Mouse (Mus musculus) kidney, postnatal 10 days (tissue): ENCODE measurements around the gene Cdkn2aip.
A peak's percentile ranks its signal among the peaks of the same experiment; 100 is the strongest.

Experiments used
- DNase-seq: peaks from one replicate; pipeline ENCODE4 v3.0.0; 2021; ENCODE audit warnings: mixed read lengths

The Cdkn2aip gene

DNA sequence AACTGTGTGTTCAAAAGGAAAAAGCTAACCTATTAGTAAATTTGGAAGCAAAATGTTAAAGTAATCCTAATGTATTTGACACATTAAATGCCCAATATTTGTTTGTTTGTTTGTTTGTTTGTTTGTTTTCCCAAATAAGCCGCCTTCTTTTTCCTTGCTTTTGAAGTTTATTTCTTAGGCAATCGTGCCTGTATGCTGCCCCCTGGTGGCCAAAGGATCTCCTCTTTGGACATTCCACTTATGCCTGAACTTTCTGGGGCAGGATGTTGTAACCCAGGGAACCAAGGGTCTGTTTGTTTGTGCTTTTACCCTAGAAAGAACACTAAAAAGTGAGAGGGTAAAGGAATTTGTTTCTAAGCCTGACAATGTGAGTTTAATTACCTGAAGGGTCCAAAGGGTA is 20.6 kb downstream of the Cdkn2aip start:
- peak; percentile 95 for DNase-seq

DNA sequence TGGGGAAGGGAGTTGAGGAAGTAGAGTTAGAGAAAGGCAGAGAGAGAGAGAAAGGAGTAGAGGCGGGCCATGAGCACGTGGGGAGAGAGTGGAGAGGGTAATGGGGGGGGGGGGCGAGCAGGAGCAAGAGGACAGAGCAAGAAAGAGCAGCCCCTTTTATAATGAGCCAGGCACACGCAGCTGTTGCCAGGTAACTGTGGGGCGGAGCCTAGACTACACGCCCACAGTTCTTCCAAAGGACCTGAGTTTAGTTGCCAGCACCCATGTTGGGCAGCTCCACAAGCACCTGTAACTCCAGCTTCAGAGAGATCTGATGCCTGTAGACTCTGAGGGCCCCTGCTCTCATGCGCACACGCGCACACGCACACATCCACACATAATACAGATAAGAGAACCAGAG is 21.9 kb downstream of the Cdkn2aip start:
- DNase-seq, result no peak

GRCm38 (mm10) chr8:47691303-47691702 is 22.4 kb downstream of the Cdkn2aip start:
- DNase-seq, result no peak

GRCm38 (mm10) chr8:47690674-47691078 is 23.1 kb downstream of the Cdkn2aip start:
- DNase-seq, result peak; percentile 49

GRCm38 (mm10) chr8:47689704-47690326 is 23.9 kb downstream of the Cdkn2aip start:
- DNase-seq, result peak; percentile 35

GRCm38 (mm10) chr8:47684441-47684840 is 29.3 kb downstream of the Cdkn2aip start:
- no peak for DNase-seq

DNA sequence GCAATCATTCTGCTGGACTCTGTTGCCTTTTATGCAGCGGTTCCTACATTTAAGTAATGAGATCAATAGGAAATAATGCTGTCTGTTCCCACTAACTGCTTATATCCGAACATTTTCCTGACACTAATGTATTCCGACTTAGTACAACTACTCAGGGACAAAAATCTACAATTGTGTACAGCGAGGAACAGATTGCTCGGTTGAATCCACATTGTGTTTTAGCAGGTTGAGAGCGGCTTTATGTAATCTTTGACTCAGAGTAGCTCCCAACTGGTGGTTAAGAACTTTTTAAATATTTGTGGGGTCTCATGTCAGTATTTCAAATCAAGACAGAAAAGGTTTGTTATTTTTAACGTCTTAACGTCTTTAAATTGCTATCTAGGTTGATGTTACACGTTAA is 29.7 kb downstream of the Cdkn2aip start:
- DNase-seq, result no peak

- no peak for DNase-seq
Measured at GRCm38 (mm10) chr8:47680306-47680705, 33.4 kb downstream of the Cdkn2aip start.

DNA sequence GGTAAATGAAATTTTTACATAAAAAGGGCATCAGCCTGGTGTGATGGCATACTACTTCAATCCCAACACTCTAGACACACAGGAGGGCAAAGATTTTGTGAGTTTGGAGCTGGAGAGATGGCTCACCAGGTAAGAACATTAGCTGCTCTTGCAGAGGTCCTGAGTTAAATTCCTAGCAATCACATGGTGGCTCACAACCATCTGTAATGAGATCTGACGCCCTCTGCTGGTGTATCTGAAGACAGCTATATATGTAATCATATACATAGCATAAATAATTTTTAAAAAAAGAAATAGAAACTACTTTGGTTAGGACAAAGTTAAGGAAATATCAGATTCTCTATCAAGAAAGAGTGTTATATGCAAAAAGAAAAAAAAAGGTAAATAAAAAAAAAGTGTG is 34.1 kb downstream of the Cdkn2aip start:
- no peak for DNase-seq

GRCm38 (mm10) chr8:47676631-47677030 is 37.1 kb downstream of the Cdkn2aip start:
- DNase-seq, result no peak

DNA sequence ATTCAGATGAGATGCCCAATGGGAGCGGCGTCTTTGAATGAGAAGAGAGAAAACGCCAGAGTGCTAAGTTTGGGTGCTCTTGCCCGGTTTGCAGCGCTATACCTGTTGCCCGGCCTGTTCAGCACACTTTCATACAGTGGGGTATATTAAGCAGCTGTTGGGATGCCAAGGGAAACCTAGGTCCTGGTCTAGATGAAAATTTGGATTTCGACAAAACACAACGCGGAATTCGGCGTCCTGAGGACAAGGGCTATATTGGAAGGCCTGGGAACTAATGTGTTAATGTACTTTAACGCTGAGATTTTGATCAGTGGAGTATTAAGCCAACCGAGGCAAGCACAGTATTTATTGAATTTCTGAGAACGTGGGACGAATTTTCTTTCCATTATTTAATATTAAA is 37.5 kb downstream of the Cdkn2aip start:
- DNase-seq, result no peak

- DNase-seq, result no peak
Measured at GRCm38 (mm10) chr8:47675786-47676185, 37.9 kb downstream of the Cdkn2aip start.

DNA sequence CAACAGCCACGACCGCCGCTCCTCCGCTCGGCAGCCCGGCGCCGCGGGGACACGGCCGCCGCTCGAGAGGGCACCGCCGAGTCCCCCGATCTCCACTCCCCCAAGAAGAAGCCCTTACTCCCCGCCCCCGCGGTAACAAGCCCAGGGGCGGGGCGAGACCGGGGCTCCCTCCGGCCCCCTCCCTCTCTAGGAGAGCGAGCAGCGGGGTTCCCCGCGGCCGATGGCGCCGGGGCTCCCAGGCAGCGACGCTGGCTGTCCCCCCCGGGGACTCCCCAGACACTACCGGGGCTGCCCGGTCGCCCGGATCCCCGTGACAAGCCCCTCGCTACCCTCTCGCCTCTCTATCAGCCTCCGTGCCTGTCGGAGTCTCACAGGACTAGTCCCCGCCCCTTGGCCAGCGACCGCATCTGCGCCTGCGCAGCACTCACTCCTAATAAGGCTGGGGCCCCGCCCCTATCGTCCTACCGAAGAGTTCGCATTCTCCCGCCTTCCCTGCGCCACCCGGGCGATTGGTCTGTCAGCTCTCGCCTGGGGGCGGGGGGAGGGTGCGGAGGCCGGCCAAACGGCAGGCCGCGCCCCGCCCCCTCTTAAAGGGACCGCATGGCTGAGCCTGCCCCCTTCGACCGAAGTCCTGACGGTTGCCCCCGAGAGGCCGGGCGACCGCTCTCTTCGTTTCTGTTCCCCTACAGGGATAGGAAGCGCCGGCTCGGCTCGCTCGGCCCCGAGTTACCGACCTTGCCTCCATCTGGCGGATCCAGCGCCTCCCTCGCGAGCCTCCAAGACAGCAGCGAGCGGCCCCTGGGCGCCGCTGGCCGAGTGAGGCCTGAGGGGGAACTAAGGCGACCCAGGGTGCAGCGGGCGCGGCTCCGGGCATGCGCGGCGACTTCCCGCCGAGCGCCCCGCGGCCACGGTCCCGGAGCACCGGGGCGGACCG is 38.7 kb downstream of the Cdkn2aip start, which contains the start of gene Ing2:
Gene Ing2, minus strand, starts transcription at position 780 of the 934 bp plus-strand sequence.
- DNase-seq, result peak; percentile 100

- DNase-seq, result no peak
Measured at GRCm38 (mm10) chr8:47674140-47674776, 39.5 kb downstream of the Cdkn2aip start.

GRCm38 (mm10) chr8:47673317-47674139 is 40.2 kb downstream of the Cdkn2aip start:
- peak; percentile 96 for DNase-seq

DNA sequence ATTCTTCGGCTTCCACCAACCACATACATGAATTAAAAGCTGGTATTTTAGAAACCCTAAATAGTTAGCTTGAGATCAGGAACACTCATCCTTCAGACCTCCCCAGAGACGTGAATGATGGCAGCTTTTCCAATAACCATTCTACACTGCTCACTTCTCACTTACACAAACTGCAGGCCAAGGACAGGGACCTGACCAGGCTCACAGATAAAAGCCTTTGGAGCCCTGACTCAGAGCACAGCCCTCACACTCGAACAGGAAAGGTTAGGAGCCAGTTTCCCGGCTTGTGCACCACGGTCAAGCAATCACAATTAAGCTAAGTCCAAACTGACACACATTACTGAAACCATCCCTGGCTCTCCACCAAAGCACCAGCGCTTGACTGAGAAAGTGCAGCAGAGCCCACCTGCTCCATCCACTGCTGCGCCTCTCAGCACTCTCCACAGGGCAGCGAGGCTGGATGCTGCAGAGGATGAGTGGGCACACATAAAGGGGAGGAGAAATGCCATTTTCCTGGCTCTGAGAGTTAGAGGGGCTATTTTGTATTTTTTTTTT is 49.4 kb downstream of the Cdkn2aip start:
- DNase-seq, result no peak

- peak; percentile 24 for DNase-seq
Measured at GRCm38 (mm10) chr8:47663201-47663600, 50.5 kb downstream of the Cdkn2aip start.

GRCm38 (mm10) chr8:47662716-47663115 is 51.0 kb downstream of the Cdkn2aip start:
- no peak for DNase-seq

- no peak for DNase-seq
Measured at GRCm38 (mm10) chr8:47660394-47660793, 53.3 kb downstream of the Cdkn2aip start.

DNA sequence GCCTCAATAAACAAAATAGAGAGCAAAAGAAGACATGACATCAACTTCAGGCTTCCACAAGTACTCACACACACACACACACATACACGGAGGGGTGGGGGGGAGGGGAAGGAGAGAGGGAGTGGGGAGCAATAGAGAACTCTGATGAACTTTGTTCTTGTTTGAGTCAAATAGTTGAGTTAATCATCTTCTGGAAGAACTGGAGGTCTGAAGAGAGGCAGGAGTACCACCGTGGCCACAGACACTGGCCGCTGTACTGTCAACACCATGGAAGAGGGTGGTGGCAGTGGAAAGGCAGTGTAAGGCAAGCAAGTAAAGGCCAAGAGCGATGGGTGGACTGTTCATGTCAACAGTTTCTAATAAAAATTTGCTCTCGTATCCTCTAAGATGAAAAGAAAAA is 54.3 kb downstream of the Cdkn2aip start:
- no peak for DNase-seq
